Mouse (Mus musculus) bone marrow macrophage, adult 2 months (primary cell): ENCODE results near the gene Cbr2.

ENCODE experiments used
- CTCF ChIP-seq: IDR thresholded peaks from 2 replicates; pipeline ENCODE4 v1.5.1; 2012; ENCODE audit warnings: low read depth, mild to moderate bottlenecking, low read length, moderate library complexity
- POLR2A ChIP-seq: IDR thresholded peaks from 2 replicates; pipeline ENCODE4 v1.6.1; 2012; ENCODE audit warnings: mild to moderate bottlenecking, low read depth, low read length, borderline replicate concordance

DNA sequence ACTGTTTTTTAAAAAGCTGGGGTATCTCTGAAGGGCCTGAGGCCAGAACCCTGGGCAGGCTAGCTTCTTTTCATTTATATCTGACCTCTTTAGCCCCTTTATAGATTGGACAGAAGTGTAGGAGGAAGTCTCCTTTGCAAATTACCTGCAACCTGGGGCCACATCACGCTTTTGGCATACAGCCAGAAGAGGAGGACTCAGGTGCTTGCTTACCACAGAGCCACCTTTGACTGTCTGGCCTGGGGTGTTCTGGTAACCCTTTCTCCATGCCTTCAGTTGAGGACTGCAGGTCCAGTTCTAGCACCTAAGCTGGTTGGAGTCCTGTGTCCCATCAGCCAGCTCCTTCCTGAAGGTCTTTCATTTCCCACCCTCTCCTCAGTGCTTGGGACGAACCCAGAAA, 22.4 kb downstream of the Cbr2 start:
- TF ChIP-seq POLR2A (no peak), CTCF (no peak)
